Comparison of ENCODE assay signal across 12 mouse cellular contexts in the genomic region with DNA sequence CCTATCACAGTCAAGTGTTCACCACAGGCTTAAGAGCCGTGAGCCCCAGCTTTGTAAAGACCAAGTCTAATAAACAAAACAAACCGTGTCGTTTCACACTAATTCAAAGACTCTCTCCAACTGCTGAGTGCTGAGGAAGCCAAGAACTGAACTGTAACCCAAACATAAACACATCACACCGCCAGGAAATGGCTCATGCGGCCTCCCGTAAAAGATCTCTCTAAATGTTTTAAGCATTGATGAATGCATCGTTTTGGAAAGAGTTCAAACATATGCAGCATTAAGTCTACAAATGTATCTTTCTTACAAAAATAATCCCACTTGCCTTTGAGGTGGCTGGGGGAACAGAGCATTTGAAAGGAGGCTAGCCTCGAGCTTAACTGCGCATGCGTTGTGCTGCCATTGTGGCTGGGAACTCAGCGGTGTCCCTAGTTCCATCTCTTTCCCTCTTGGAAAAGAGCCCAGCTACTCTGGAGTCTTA.
DNase-seq lines count a peak whose midpoint lies in the region; ATAC-seq lines count a peak whose summit lies in the region.
"Had no signal": no experiment of that assay in that cellular context is flagged by ENCODE, and none has a peak within 500 bp of the region (broad histone marks: within the 10 kb centered on the region; RNA-seq: fewer than 3 reads in every experiment).

No protein-coding gene starts in this region.

- no peaks in the 10 kb centered on the region; the same call in 1 of the 2 replicates for H3K4me1 ChIP-seq in hindbrain, embryonic 14.5 days (replicated peaks; ENCODE audit: control insufficient read depth, insufficient read depth, low read length)
- no peaks in the 10 kb centered on the region for H3K4me1 ChIP-seq in hindbrain, embryonic 11.5 days (replicated peaks; ENCODE audit: control insufficient read depth, insufficient read depth, low read length)
- no peaks in the 10 kb centered on the region for H3K4me1 ChIP-seq in lung, embryonic 16.5 days (replicated peaks; ENCODE audit: control insufficient read depth, insufficient read depth, low read length)
- H3K4me1 ChIP-seq in intestine, embryonic 15.5 days (replicated peaks), result no peaks in the 10 kb centered on the region
- H3K4me1 ChIP-seq in stomach, embryonic 15.5 days, result no peaks in the 10 kb centered on the region

- peak; percentile 55 for DNase-seq in hindbrain, embryonic 14.5 days (ENCODE audit: low spot score)
- DNase-seq in hindbrain, embryonic 11.5 days (ENCODE audit: low spot score), result no peak
- DNase-seq in lung, postnatal 36 days, result no peak
- no peak for DNase-seq in adrenal gland, postnatal 14 days
- DNase-seq in gastrocnemius, adult 18-20 months (ENCODE audit: low spot score), result no peak
- DNase-seq: cerebellum, postnatal 36 days; layer of hippocampus, adult 9-11 months; right cerebral cortex, adult 18-20 months had no signal

- H3K4me2 ChIP-seq in hindbrain, embryonic 14.5 days (replicated peaks), result 0 out of 2 replicates have a peak overlapping the region, but pooled peaks have one; percentile 10
- H3K4me2 ChIP-seq in hindbrain, embryonic 11.5 days (replicated peaks; ENCODE audit: low read depth, low read length), result no peak overlapping the region
- H3K4me2 ChIP-seq in lung, embryonic 16.5 days (ENCODE audit: low read depth, low read length), result peak overlapping the region; percentile 42
- no peak overlapping the region for H3K4me2 ChIP-seq in intestine, embryonic 15.5 days (replicated peaks)
- 0 out of 2 replicates have a peak overlapping the region, but pooled peaks have one; percentile 10 for H3K4me2 ChIP-seq in stomach, embryonic 15.5 days

- H3K9me3 ChIP-seq in hindbrain, embryonic 14.5 days (ENCODE audit: control insufficient read depth, low read length), result no peaks in the 10 kb centered on the region
- H3K9me3 ChIP-seq in hindbrain, embryonic 11.5 days (ENCODE audit: control insufficient read depth, low read length), result no peaks in the 10 kb centered on the region
- peaks cover 2% of the 10 kb centered on the region; the same call in 1 of the 2 replicates for H3K9me3 ChIP-seq in lung, embryonic 16.5 days (ENCODE audit: control insufficient read depth, low read length)
- no peaks in the 10 kb centered on the region for H3K9me3 ChIP-seq in intestine, embryonic 15.5 days
- no peaks in the 10 kb centered on the region for H3K9me3 ChIP-seq in stomach, embryonic 15.5 days

- H3K4me3 ChIP-seq in hindbrain, embryonic 14.5 days (replicated peaks; ENCODE audit: low read length), result no peak overlapping the region
- H3K4me3 ChIP-seq in hindbrain, embryonic 11.5 days (ENCODE audit: low read depth, low read length), result no peak overlapping the region
- H3K4me3 ChIP-seq in lung, embryonic 16.5 days (ENCODE audit: low read length), result peak overlapping the region; percentile 3
- H3K4me3 ChIP-seq in intestine, embryonic 15.5 days (replicated peaks), result no peak overlapping the region
- no peak overlapping the region for H3K4me3 ChIP-seq in stomach, embryonic 15.5 days (replicated peaks)

- no peaks in the 10 kb centered on the region for H3K36me3 ChIP-seq in hindbrain, embryonic 14.5 days (replicated peaks; ENCODE audit: control insufficient read depth, insufficient read depth)
- H3K36me3 ChIP-seq in hindbrain, embryonic 11.5 days (ENCODE audit: control insufficient read depth, insufficient read depth, low read length), result no peaks in the 10 kb centered on the region
- no peaks in the 10 kb centered on the region for H3K36me3 ChIP-seq in lung, embryonic 16.5 days (ENCODE audit: control insufficient read depth, insufficient read depth, low read length)
- no peaks in the 10 kb centered on the region for H3K36me3 ChIP-seq in intestine, embryonic 15.5 days
- H3K36me3 ChIP-seq in stomach, embryonic 15.5 days, result no peaks in the 10 kb centered on the region

- 57% methylated on average over 11 of the region's 11 CpGs for WGBS in hindbrain, embryonic 14.5 days
- 76% methylated on average over 11 of the region's 11 CpGs for WGBS in hindbrain, embryonic 11.5 days
- WGBS in lung, embryonic 16.5 days, result 29% methylated on average over 11 of the region's 11 CpGs
- WGBS in intestine, embryonic 15.5 days, result 36% methylated on average over 11 of the region's 11 CpGs
- 32% methylated on average over 11 of the region's 11 CpGs for WGBS in stomach, embryonic 15.5 days

- peak overlapping the region; percentile 49 for H3K27ac ChIP-seq in hindbrain, embryonic 14.5 days
- no peak overlapping the region for H3K27ac ChIP-seq in hindbrain, embryonic 11.5 days (ENCODE audit: low read depth, low read length)
- peak overlapping the region; percentile 1; the same call in 1 of the 2 replicates for H3K27ac ChIP-seq in lung, embryonic 16.5 days (ENCODE audit: low read length)
- H3K27ac ChIP-seq in intestine, embryonic 15.5 days, result no peak overlapping the region
- H3K27ac ChIP-seq in stomach, embryonic 15.5 days, result no peak overlapping the region
- H3K27ac ChIP-seq: liver, embryonic 14.5 days had no signal

- peak; percentile 73 for ATAC-seq in hindbrain, embryonic 14.5 days (ENCODE audit: low FRiP score)
- no peak for ATAC-seq in hindbrain, embryonic 11.5 days (ENCODE audit: low FRiP score)
- ATAC-seq in lung, embryonic 16.5 days (ENCODE audit: low read depth), result peak; percentile 82
- ATAC-seq in intestine, embryonic 15.5 days, result peak; percentile 79
- ATAC-seq in stomach, embryonic 15.5 days (ENCODE audit: insufficient read depth, low FRiP score, low read depth), result peak; percentile 63; the same call in 1 of the 2 replicates

- no peak overlapping the region for H3K9ac ChIP-seq in hindbrain, embryonic 14.5 days
- no peak overlapping the region for H3K9ac ChIP-seq in hindbrain, embryonic 11.5 days (ENCODE audit: low read depth, low read length)
- no peak overlapping the region for H3K9ac ChIP-seq in lung, embryonic 16.5 days (ENCODE audit: low read length)
- no peak overlapping the region for H3K9ac ChIP-seq in intestine, embryonic 15.5 days
- no peak overlapping the region for H3K9ac ChIP-seq in stomach, embryonic 15.5 days
- H3K9ac ChIP-seq: liver, embryonic 14.5 days had no signal

- H3K27me3 ChIP-seq in hindbrain, embryonic 14.5 days (ENCODE audit: control insufficient read depth, insufficient read depth, low read length), result no peaks in the 10 kb centered on the region
- no peaks in the 10 kb centered on the region for H3K27me3 ChIP-seq in hindbrain, embryonic 11.5 days (ENCODE audit: control insufficient read depth, insufficient read depth, low read length)
- no peaks in the 10 kb centered on the region for H3K27me3 ChIP-seq in lung, embryonic 16.5 days (ENCODE audit: control insufficient read depth, insufficient read depth, low read depth, low read length)
- H3K27me3 ChIP-seq in intestine, embryonic 15.5 days (replicated peaks), result no peaks in the 10 kb centered on the region
- no peaks in the 10 kb centered on the region for H3K27me3 ChIP-seq in stomach, embryonic 15.5 days (replicated peaks)

Comparison
In these comparisons a context has a peak if more than half of its experiments do, and no peak if none do; other contexts are left out.
1. H3K27ac ChIP-seq: peak in hindbrain, embryonic 14.5 days (single experiment) and lung, embryonic 16.5 days (single experiment); none in hindbrain, embryonic 11.5 days (single experiment), intestine, embryonic 15.5 days (single experiment) and stomach, embryonic 15.5 days (single experiment).
2. H3K4me2 ChIP-seq: peak in hindbrain, embryonic 14.5 days (single experiment), lung, embryonic 16.5 days (single experiment) and stomach, embryonic 15.5 days (single experiment); none in hindbrain, embryonic 11.5 days (single experiment) and intestine, embryonic 15.5 days (single experiment).